Mouse (Mus musculus) intestine, embryonic 16.5 days (tissue): Measurements from ENCODE around the gene Gm49352. TPM values are rescaled to one million over a fixed set of nuclear protein-coding genes. Genes with fewer than 3 reads are reported as not detected.
"Not testable (repeated sequence)": the region's sequence is repeated elsewhere in the genome, so short reads cannot be mapped to it uniquely, and the experiment has no call there.

Experiments used
- ATAC-seq: fragments of 200-750 bp; cut with Nextera tagmentation; 2 replicates; pipeline ENCODE4 v1.8.0; 2017; ENCODE audit warnings: moderate TSS enrichment, moderate library complexity
- H3K27ac ChIP-seq: fragments of 300-500 bp; sonication (generic); 2 replicates; pipeline ENCODE4 v1.5.1; 2014; ENCODE audit warnings: mild to moderate bottlenecking, low read length
- H3K27me3 ChIP-seq: fragments of 300-500 bp; sonication (generic); replicated peaks from 2 replicates; pipeline ENCODE4 v1.6.1; 2014; ENCODE audit warnings: low read length, control low read depth, mixed read lengths; ENCODE audit not compliant: control insufficient read depth, insufficient read depth
- H3K36me3 ChIP-seq: fragments of 300-500 bp; sonication (generic); 2 replicates; pipeline ENCODE4 v1.6.1; 2014; ENCODE audit warnings: low read length, control low read depth; ENCODE audit not compliant: control insufficient read depth, insufficient read depth
- H3K4me1 ChIP-seq: fragments of 300-500 bp; sonication (generic); 2 replicates; pipeline ENCODE4 v1.6.1; 2014; ENCODE audit warnings: low read length, control low read depth, mixed read lengths; ENCODE audit not compliant: control insufficient read depth, insufficient read depth
- H3K4me2 ChIP-seq: fragments of 300-500 bp; sonication (generic); 2 replicates; pipeline ENCODE4 v1.6.1; 2014; ENCODE audit warnings: low read depth, low read length, control low read depth
- H3K4me3 ChIP-seq: fragments of 300-500 bp; sonication (generic); 2 replicates; pipeline ENCODE4 v1.5.1; 2014; ENCODE audit warnings: mild to moderate bottlenecking, low read length
- H3K9ac ChIP-seq: fragments of 300-500 bp; sonication (generic); 2 replicates; pipeline ENCODE4 v1.6.1; 2014; ENCODE audit warnings: low read depth, low read length
- H3K9me3 ChIP-seq: fragments of 300-500 bp; sonication (generic); 2 replicates; pipeline ENCODE4 v1.6.1; 2016; ENCODE audit warnings: low read length, control low read depth; ENCODE audit not compliant: control insufficient read depth
- WGBS: fragments of 180-500 bp; shearing (Covaris S2); extraction: QIAGEN DNeasy Blood & Tissue Kit; methylation state at CpG from one replicate; pipeline ENCODE4 v1.1.7; 2014; 5-methylcytosine and 5-hydroxymethylcytosine counted together
- polyA plus RNA-seq: library from polyadenylated mRNA; unstranded; fragments of >200 nt; fragmentation: Nextera tagmentation; extraction: Ambion mirVana; gene quantifications from 2 replicates; pipeline ENCODE4 v1.2.1, GENCODE M21; 2015

The Gm49352 gene
- not detected in 2 replicates for polyA plus RNA-seq

- not testable (repeated sequence) for H3K9ac ChIP-seq, H3K36me3 ChIP-seq, H3K27ac ChIP-seq, H3K4me2 ChIP-seq, H3K4me3 ChIP-seq, H3K9me3 ChIP-seq, ATAC-seq, H3K27me3 ChIP-seq, H3K4me1 ChIP-seq
- WGBS: 33% methylated on average over 1 of the region's 1 CpGs
These were observed at the start of gene Gm49352 for GRCm38 (mm10) chr13:61568074-61568473. Gm49352 (minus strand) TSS chr13:61568174.

- Histone ChIP-seq H3K36me3 (no peaks in the 10 kb centered on the region), H3K4me3 (no peak within 1 kb of the TSS), H3K9me3 (peaks cover 3% of the 10 kb centered on the region), H3K4me2 (no peak within 1 kb of the TSS), H3K27me3 (no peaks in the 10 kb centered on the region), H3K27ac (no peak within 1 kb of the TSS), H3K4me1 (no peaks in the 10 kb centered on the region), H3K9ac (no peak within 1 kb of the TSS)
- ATAC-seq: no peak
These were observed 2.1 kb upstream of the Gm49352 start, which contains the start of gene Cts3 for GRCm38 (mm10) chr13:61570027-61570426. Cts3 (minus strand) TSS chr13:61570127.

GRCm38 (mm10) chr13:61541631-61542030 lies 26.3 kb downstream of the Gm49352 start, which contains the start of gene Ctsm:
Ctsm (minus strand) TSS chr13:61541839.
- Histone ChIP-seq H3K4me1 (no peaks in the 10 kb centered on the region), H3K9me3 (peaks cover 3% of the 10 kb centered on the region; the same call in 1 of the 2 replicates), H3K9ac (no peak within 1 kb of the TSS), H3K36me3 (no peaks in the 10 kb centered on the region), H3K27me3 (no peaks in the 10 kb centered on the region), H3K4me3 (no peak within 1 kb of the TSS), H3K4me2 (no peak within 1 kb of the TSS), H3K27ac (no peak within 1 kb of the TSS)
- ATAC-seq: no peak
- WGBS: 65% methylated on average over 4 of the region's 4 CpGs

Other genes with a start within 250 kb of the Gm49352 start
- gene Cts7, start 210.0 kb downstream of the Gm49352 start, polyA plus RNA-seq: not detected in 2 replicates
- gene Ctsm, start 26.3 kb downstream of the Gm49352 start, polyA plus RNA-seq: not detected in 2 replicates
- not detected in 2 replicates for gene Cts3, start 2.0 kb upstream of the Gm49352 start, polyA plus RNA-seq